28 mouse cellular contexts compared by ENCODE assay signal in the genomic region with DNA sequence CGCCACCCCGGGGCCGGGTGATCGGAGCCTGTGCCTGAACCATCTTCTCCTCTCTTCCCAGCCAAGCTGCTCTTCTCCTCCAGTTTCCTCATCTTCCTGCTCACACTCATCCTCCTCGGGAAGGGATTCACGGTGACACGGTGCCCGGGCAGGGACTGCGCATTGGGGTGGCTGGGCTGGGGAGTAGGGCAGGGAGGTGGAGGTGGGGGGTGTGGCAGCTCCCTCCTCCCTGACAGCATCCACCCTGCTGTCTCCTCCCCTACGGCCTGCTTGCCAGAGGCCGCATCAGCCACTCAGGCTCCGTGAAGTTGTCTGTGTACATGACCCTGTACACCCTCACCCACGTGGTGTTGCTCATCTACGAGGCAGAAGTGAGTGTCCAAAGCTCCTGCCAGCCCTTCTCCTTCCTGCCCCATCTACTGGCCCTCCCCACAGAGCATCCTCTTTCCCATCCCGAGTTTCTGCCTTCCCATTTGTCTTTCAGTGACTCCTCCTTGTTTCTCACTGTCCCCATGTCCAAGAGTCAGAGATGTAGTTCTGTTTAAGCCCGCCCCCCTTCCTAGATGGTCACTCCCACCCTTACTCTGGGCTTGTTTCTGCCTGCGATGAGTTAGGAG. TPM values are rescaled to one million over a fixed set of nuclear protein-coding genes. Genes with fewer than 3 reads are reported as not detected.
"Had no signal": no experiment of that assay in that cellular context is flagged by ENCODE, and none has a peak within 500 bp of the region (broad histone marks: within the 10 kb centered on the region; RNA-seq: fewer than 3 reads in every experiment).

No protein-coding gene starts in this region.

- H3K27ac ChIP-seq: limb, embryonic 12.5 days; limb, embryonic 15.5 days; liver, embryonic 14.5 days; midbrain, embryonic 10.5 days; midbrain, embryonic 13.5 days; neural tube, embryonic 13.5 days had no signal

- H3K4me3 ChIP-seq: limb, embryonic 12.5 days; limb, embryonic 15.5 days; midbrain, embryonic 10.5 days; midbrain, embryonic 13.5 days; myocyte; neural tube, embryonic 13.5 days had no signal

- H3K9ac ChIP-seq: limb, embryonic 12.5 days; limb, embryonic 15.5 days; liver, embryonic 14.5 days; liver, postnatal 0 days; lung, embryonic 14.5 days; midbrain, embryonic 13.5 days; neural tube, embryonic 13.5 days had no signal

- H3K4me2 ChIP-seq: limb, embryonic 12.5 days; limb, embryonic 15.5 days; liver, embryonic 11.5 days; lung, embryonic 14.5 days; midbrain, embryonic 13.5 days; neural tube, embryonic 13.5 days had no signal

- H3K9me3 ChIP-seq: limb, embryonic 12.5 days; limb, embryonic 15.5 days; midbrain, embryonic 10.5 days; midbrain, embryonic 13.5 days; neural tube, embryonic 13.5 days had no signal

- ATAC-seq: liver, postnatal 0 days; midbrain, embryonic 13.5 days; midbrain, embryonic 16.5 days had no signal

- H3K36me3 ChIP-seq: limb, embryonic 12.5 days; limb, embryonic 15.5 days; midbrain, embryonic 10.5 days had no signal

- DNase-seq: kidney, postnatal 14 days; kidney, postnatal 4 days; left cerebral cortex, postnatal 4 days; liver, postnatal 0 days; lung, embryonic 14.5 days; lung, postnatal 10 days; lung, postnatal 4 days; retina, postnatal 1 day; right cerebral cortex, postnatal 25 days; spleen, adult 18-20 months; thymus, adult 18-20 months; thymus, postnatal 36 days had no signal

RNA-seq across cellular contexts. Expression of a gene that starts 2.9 kb away (rescaled TPM):
- total RNA-seq: megakaryocyte progenitor cell, adult 5-6 weeks; monocyte, adult 5-6 weeks; neutrophil, adult 5-6 weeks had no signal
- polyA plus RNA-seq: liver, embryonic 14.5 days; liver, postnatal 0 days had no signal

RNA-seq across cellular contexts. Expression of a gene that starts 7.6 kb away (rescaled TPM):
- total RNA-seq: layer of hippocampus, adult 18-20 months; layer of hippocampus, postnatal 14 days; left cerebral cortex, adult 8-10 months; megakaryocyte progenitor cell, adult 5-6 weeks; monocyte, adult 5-6 weeks; neutrophil, adult 5-6 weeks had no signal
- polyA plus RNA-seq: liver, postnatal 0 days; myocyte; urinary bladder, adult 2 months had no signal
